Mouse (Mus musculus): ENCODE data around the gene Nfat5.

Nfat5 gene

GRCm38 (mm10) chr8:107292119-107292927 is 947 bp upstream of the Nfat5 start:
- no peak for DNase-seq

GRCm38 (mm10) chr8:107293641-107294628 is 665 bp downstream of the Nfat5 start:
- DNase-seq = peak; percentile 63 to 82

- no peak for DNase-seq
Measured at GRCm38 (mm10) chr8:107295450-107295849, 2.2 kb downstream of the Nfat5 start.

- peak in 1 of 2 experiments; percentile 43 for DNase-seq
Measured at GRCm38 (mm10) chr8:107311876-107312275, 18.6 kb downstream of the Nfat5 start.

GRCm38 (mm10) chr8:107324142-107324541 is 30.9 kb downstream of the Nfat5 start:
- DNase-seq = peak; percentile 83 to 86

- peak in 1 of 2 experiments; percentile 25 for DNase-seq
Measured at GRCm38 (mm10) chr8:107329595-107329994, 36.3 kb downstream of the Nfat5 start.

GRCm38 (mm10) chr8:107336480-107336879 is 43.2 kb downstream of the Nfat5 start:
- no peak for DNase-seq

- DNase-seq = peak in 1 of 2 experiments; percentile 27
Measured at GRCm38 (mm10) chr8:107370311-107370710, 77.0 kb downstream of the Nfat5 start.

GRCm38 (mm10) chr8:107377346-107377745 is 84.1 kb downstream of the Nfat5 start:
- DNase-seq = no peak

GRCm38 (mm10) chr8:107380734-107381133 is 87.5 kb downstream of the Nfat5 start:
- no peak for DNase-seq

GRCm38 (mm10) chr8:107381666-107382065 is 88.4 kb downstream of the Nfat5 start:
- no peak for DNase-seq

GRCm38 (mm10) chr8:107382898-107383297 is 89.6 kb downstream of the Nfat5 start:
- DNase-seq = no peak

GRCm38 (mm10) chr8:107384651-107385050 is 91.4 kb downstream of the Nfat5 start:
- no peak for DNase-seq

GRCm38 (mm10) chr8:107385063-107385462 is 91.8 kb downstream of the Nfat5 start:
- DNase-seq = no peak

GRCm38 (mm10) chr8:107386171-107386570 is 92.9 kb downstream of the Nfat5 start:
- DNase-seq = peak; percentile 38 to 53

GRCm38 (mm10) chr8:107386642-107387041 is 93.4 kb downstream of the Nfat5 start:
- DNase-seq = peak; percentile 28 to 30

GRCm38 (mm10) chr8:107387861-107388260 is 94.6 kb downstream of the Nfat5 start:
- peak; percentile 60 to 77 for DNase-seq

- DNase-seq = peak; percentile 87 to 89
Measured at GRCm38 (mm10) chr8:107389557-107389956, 96.3 kb downstream of the Nfat5 start.

GRCm38 (mm10) chr8:107390476-107391135 is 97.3 kb downstream of the Nfat5 start:
- DNase-seq = peak; percentile 79 to 89

GRCm38 (mm10) chr8:107391136-107391516 is 97.9 kb downstream of the Nfat5 start:
- no peak for DNase-seq

- DNase-seq = no peak
Measured at GRCm38 (mm10) chr8:107395397-107395796, 102.1 kb downstream of the Nfat5 start.

- DNase-seq = no peak
Measured at GRCm38 (mm10) chr8:107396106-107396670, 102.9 kb downstream of the Nfat5 start.
